Mouse (Mus musculus) kidney, adult 11 months (tissue): ENCODE measurements at regions not wholly inside any gene's neighbourhood (a gene's known extent, or its start where the extent isn't known, plus 50 kb on each side); places are given as distances from the start of the nearest gene placed in this dataset.
A peak's percentile ranks its signal among the peaks of the same experiment; 100 is the strongest.

ENCODE experiments used
- DNase-seq: peaks from one replicate; pipeline ENCODE4 v3.0.0; 2022

DNA sequence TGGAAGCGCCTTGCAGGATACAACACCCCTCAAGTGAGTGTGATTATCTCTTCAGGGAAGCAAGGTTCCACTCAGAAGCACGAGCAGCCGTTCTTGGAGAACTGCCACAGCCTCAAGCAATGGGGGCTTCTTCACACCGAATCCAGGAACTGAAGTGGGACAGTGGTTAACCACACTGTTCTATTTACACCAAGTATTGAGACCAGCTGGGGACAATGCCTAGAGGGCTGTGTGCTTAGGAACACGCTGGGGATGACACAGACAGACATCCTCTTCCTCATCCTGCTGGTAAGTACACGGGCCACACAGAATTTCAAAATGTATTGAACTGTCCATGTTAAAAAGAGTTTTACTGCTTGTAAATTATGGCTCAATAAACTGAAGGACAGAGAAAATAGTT, 177.0 kb upstream of the Azi2 start:
- no peak for DNase-seq

GRCm38 (mm10) chr9:117859580-117860045, 180.7 kb upstream of the Azi2 start:
- peak; percentile 19 for DNase-seq

- DNase-seq: no peak
These were observed 196.8 kb upstream of the Azi2 start for GRCm38 (mm10) chr9:117843531-117843930.

- no peak for DNase-seq
These were observed 203.5 kb upstream of the Azi2 start for GRCm38 (mm10) chr9:117836696-117837380.

DNA sequence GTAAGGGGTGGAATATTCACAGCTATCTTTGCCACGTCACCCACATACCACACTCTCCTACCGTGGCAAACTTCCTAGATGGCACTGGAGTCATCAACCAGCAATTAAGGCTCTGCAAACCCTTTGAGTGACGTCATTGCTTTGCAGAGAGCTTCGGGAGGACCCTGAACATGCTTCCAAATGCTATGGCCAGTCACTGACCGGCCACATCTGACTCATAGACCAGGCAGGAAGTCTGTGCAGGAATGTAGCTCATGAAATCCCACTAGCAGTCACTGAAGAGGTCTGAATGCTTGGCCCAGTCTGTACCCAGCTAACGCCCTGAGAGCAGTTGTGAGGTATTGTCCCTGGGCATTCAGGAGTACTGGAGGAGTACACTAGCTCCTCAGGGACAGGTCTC, 203.9 kb upstream of the Rbms3 start:
- DNase-seq: no peak

- DNase-seq: no peak
These were observed 184.9 kb upstream of the Rbms3 start for GRCm38 (mm10) chr9:117814661-117815060.

GRCm38 (mm10) chr9:117813216-117813615, 183.5 kb upstream of the Rbms3 start:
- no peak for DNase-seq

- DNase-seq: no peak
These were observed 176.1 kb upstream of the Rbms3 start for GRCm38 (mm10) chr9:117805812-117806211.

DNA sequence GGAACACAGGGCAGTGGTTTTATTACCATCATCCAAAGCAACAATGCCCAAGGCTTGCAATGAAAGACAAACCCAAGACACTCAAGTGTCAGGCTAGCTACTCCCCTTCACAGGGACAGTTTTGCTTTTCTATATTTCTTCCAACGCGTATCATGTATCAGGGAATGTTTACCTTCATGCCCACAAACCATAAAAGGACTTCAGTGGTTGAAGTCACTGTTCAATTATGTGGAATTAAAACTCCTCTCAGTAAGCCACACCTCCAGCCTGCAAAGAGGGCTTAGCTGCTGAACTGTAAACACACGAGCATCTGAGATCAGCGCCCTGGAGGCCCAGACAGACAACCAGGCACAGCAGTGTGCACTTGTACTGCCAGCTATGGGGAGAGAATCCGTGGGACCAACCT, 154.5 kb upstream of the Rbms3 start:
- no peak for DNase-seq

DNA sequence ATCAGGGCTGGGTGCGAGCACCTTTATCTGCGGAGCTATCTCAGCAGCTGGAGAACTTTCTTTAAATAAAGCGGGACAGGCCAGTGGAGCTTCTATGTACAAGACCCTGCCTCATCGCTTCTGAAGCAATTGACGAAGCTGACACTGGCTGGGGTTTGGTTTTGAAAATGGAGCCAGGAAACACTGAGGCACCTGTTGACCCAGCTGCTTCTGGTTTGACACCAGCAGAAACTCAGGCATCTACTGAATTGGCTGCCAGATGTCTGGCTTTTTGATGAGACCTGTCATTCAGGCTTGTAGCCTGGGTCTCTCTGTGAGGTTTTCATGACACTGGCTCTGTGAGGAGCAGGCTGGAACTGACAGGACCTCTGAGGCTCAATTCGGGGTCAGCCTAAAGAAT, 124.9 kb upstream of the Rbms3 start:
- DNase-seq: no peak

- no peak for DNase-seq
These were observed 123.8 kb upstream of the Rbms3 start for GRCm38 (mm10) chr9:117753466-117753865.

DNA sequence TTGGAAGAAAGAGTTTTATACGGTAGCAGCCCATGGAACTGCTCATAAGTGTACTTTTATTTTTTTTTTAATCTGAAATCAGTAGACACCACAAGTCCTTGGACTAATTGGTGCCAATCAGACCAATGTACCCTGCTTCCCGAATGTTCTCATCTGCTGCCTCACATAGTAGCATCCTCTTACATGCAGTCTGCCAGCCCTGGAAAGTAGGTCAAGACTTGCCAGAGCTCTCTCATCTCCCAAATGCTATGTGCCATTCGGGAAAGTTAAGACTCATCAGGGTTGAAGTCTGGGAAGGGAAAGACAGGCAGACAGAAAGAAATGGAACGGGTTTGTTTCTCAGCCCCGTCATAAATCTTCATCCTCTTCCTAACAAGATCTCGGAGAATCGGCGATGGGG, 115.2 kb upstream of the Rbms3 start:
- no peak for DNase-seq

GRCm38 (mm10) chr9:117729366-117729765, 99.7 kb upstream of the Rbms3 start:
- DNase-seq: no peak

DNA sequence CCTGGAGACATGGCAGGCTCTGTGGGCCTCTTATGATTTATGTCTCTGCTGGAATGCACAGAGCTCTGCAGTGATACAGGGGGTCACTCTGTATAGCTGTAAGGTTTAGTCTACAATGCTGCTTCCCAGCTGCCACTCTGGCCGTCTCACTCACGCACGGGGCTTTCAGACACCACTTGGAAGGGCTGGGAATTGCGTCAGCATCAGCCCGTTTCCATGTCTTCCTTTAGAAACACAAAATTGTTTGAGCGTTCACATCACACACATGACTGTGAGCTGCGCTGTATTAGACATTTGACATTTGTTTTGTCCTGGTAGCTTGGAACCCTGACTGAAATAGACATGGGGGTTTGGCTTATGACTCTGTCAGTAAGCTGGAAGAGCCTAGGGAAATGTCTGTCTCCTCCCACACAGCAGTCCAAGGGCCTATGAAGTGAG, 90.5 kb upstream of the Rbms3 start:
- DNase-seq: no peak

- DNase-seq: no peak
These were observed 87.6 kb upstream of the Rbms3 start for GRCm38 (mm10) chr9:117717346-117717745.

- DNase-seq: no peak
These were observed 86.8 kb upstream of the Rbms3 start for GRCm38 (mm10) chr9:117716476-117716875.

DNA sequence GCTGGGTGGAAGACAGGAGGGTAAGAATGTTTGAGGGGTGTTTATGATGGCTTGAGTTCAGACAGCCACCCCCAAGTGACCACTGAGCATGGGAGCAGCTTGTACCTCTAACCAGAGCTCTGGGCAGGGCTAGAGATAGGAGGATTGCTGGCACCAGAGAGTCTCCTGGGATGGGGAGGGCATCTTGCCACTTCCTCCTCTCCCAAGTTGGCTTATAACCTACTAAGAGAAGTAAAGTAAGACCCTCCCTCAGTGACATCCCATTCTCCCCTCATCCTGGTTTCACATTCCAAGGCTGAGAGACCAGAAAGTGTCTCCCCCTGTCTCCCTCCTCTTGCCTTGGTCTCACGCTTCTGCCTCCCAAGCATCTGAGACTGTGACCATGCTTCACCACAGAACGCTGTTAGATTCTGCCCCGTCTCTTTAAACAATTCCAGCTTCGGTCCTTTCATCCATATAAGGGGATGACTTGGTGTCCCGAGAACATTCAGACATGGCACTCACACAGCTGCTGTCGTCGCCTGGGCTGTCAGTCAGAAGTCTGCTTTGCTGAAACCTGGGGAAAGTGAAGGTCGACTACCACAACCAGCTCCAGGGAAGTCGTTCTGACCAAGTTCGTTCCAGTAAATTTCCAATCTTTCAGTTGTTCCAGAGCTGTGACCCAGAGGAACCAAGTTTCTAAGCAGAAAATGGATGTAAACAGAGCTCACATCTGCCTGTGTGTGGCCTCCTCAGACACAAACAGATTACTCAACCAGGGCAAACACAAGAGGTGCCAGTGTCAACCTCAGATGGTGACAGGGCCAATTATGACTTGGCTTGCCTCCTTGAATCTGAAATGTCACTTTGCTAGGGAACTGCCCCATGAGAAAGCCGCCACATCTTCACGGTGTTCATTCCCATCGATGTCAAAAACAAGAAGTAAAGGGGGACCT, 85.3 kb upstream of the Rbms3 start:
- no peak for DNase-seq

GRCm38 (mm10) chr9:117713121-117713520, 83.4 kb upstream of the Rbms3 start:
- no peak for DNase-seq

- no peak for DNase-seq
These were observed 82.1 kb upstream of the Rbms3 start for GRCm38 (mm10) chr9:117711793-117712192.

- DNase-seq: no peak
These were observed 81.3 kb upstream of the Rbms3 start for GRCm38 (mm10) chr9:117710966-117711365.

GRCm38 (mm10) chr9:117709677-117710076, 80.0 kb upstream of the Rbms3 start:
- DNase-seq: no peak

DNA sequence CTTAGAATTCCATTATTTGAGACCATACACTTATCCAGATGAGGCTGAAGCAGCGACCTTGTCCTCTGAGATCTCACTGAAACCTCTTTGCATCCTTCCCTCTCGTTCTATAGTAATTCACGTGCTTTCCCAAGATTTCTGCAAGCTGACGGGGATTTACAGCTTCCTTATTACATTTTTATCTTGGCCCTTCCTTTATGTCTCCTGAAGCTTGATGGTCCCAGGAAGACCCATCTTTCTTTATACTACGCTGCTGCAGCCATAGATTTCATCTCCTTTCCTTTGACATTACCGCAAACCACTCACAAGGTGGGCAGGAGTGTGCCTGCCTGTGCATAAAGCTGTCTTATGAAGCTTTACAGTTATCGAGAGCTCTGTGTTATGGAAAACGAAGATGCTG, 63.3 kb upstream of the Rbms3 start:
- no peak for DNase-seq

DNA sequence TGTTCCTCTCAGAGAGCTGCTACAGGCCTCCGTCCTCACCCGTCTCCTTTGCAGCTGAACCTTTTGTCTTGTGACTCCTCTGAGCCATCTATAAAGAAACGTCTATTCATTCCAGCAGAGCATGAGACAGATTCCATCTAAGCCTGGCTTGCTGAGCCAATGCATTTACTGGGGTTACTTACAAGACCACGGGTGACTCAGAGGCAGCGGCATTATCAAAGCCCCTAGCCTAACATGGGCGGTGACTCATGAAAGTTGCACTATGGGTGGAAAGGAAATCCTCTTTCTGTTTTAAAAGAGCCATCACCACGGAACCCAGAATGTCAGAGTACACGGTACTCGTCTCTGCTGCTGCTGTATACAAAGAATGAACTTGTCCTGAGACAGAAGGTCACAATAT, 62.8 kb upstream of the Rbms3 start:
- no peak for DNase-seq

DNA sequence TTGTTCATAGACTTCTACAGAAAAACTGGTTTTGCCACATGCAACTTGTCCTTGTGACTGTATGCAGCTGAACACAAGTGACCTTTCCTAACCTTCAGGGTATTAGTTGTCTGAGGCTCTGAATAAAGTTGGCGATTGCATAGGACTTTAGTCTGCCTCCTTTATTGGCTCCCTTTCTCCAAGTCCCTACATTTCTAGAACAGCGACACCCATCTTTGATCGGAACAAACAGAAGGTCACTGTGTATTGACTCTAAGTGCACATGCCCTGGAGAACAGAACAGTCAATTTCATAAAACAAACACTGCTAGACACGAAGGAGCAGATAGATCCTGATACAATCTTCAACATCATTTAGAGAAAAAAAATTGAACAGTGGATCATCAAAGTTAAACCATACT, 60.2 kb upstream of the Rbms3 start:
- DNase-seq: no peak
